Mouse (Mus musculus) CH12.LX (cell line): Measurements from ENCODE around the gene Herc3.

Experiments used
- CTCF ChIP-seq, 2 experiments: IDR thresholded peaks in 1 of 2; conservative IDR thresholded peaks in 1 of 2; 2 replicates each; pipeline ENCODE4 v1.5.1; 2011 to 2012; ENCODE audit warnings: low read depth in 2 of 2, low read length in 2 of 2, improper control_type of control experiment in 1 of 2, inconsistent platforms in 1 of 2, mild to moderate bottlenecking in 1 of 2, moderate library complexity in 1 of 2
- ZNF384 ChIP-seq: IDR thresholded peaks from 2 replicates; pipeline ENCODE4 v1.6.1; 2012; ENCODE audit warnings: low read depth, low read length, improper control_type of control experiment, inconsistent platforms

DNA sequence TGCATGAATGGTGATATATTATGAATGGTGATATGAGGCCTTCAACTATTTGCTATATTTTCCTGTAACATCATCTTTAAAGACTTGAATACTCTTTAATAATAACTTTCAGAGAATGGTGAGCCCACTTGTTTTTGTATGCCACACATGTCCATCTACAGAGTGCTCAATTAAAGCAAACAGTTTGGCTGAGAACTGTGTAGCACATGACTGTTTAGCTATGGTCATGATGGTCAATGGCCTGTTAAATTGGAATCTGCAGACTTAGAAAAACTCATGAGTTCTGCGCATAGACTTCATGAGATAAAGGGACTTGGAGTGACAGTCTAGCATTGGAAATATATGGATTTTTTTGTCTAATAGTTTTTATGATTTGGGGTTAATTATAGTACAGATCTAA lies 119.1 kb downstream of the Herc3 start:
- TF ChIP-seq CTCF (conservative IDR thresholded peaks at IDR 0.05 in 1 of 2, IDR thresholded peaks at IDR 0.05 in 1 of 2; ENCODE audit: low read depth in 2 of 2, low read length in 2 of 2) (no peak), ZNF384 (no peak)
